Mouse (Mus musculus) liver, embryonic 15.5 days (tissue): Measurements from ENCODE around the gene Socs4. TPM values are rescaled to one million over a fixed set of nuclear protein-coding genes. Genes with fewer than 3 reads are reported as not detected.
A peak's percentile ranks its signal among the peaks of the same experiment; 100 is the strongest.

Source experiments
- ATAC-seq: fragments of 200-750 bp; cut with Nextera tagmentation; 2 replicates; pipeline ENCODE4 v1.8.0; 2017; ENCODE audit warnings: moderate number of reproducible peaks, mild to moderate bottlenecking, moderate library complexity; ENCODE audit not compliant: insufficient read depth
- H3K27ac ChIP-seq: fragments of 300-500 bp; sonication (generic); replicated peaks from 2 replicates; pipeline ENCODE4 v1.5.1; 2015; ENCODE audit warnings: mild to moderate bottlenecking, inconsistent platforms
- H3K27me3 ChIP-seq: fragments of 300-500 bp; sonication (generic); 2 replicates; pipeline ENCODE4 v1.6.1; 2015; ENCODE audit warnings: mild to moderate bottlenecking, inconsistent platforms
- H3K36me3 ChIP-seq: fragments of 300-500 bp; sonication (generic); replicated peaks from 2 replicates; pipeline ENCODE4 v1.6.1; 2015; ENCODE audit warnings: moderate library complexity, mild to moderate bottlenecking, inconsistent platforms
- H3K4me1 ChIP-seq: fragments of 300-500 bp; sonication (generic); replicated peaks from 2 replicates; pipeline ENCODE4 v1.6.1; 2015; ENCODE audit warnings: inconsistent platforms
- H3K4me2 ChIP-seq: fragments of 300-500 bp; sonication (generic); 2 replicates; pipeline ENCODE4 v1.6.1; 2015; ENCODE audit warnings: moderate library complexity, mild to moderate bottlenecking, inconsistent platforms
- H3K4me3 ChIP-seq: fragments of 300-500 bp; sonication (generic); replicated peaks from 2 replicates; pipeline ENCODE4 v1.5.1; 2015; ENCODE audit warnings: mild to moderate bottlenecking, inconsistent platforms
- H3K9ac ChIP-seq: fragments of 300-500 bp; sonication (generic); 2 replicates; pipeline ENCODE4 v1.6.1; 2015; ENCODE audit warnings: moderate library complexity, mild to moderate bottlenecking, inconsistent platforms
- H3K9me3 ChIP-seq: fragments of 300-500 bp; sonication (generic); replicated peaks from 2 replicates; pipeline ENCODE4 v1.6.1; 2016; ENCODE audit warnings: inconsistent platforms
- WGBS: fragments of 180-500 bp; shearing (Covaris S2); methylation state at CpG from one replicate; pipeline ENCODE4 v1.1.7; 2015; ENCODE audit warnings: mixed read lengths; ENCODE audit not compliant: insufficient replicate concordance; 5-methylcytosine and 5-hydroxymethylcytosine counted together
- polyA plus RNA-seq: library from polyadenylated mRNA; unstranded; fragments of >200 nt; fragmentation: Nextera tagmentation; extraction: Ambion mirVana; gene quantifications from 2 replicates; pipeline ENCODE4 v1.2.1, GENCODE M21; 2015

The Socs4 gene
- 2.0 and 2.5 TPM in 2 replicates for polyA plus RNA-seq

GRCm38 (mm10) chr14:47276637-47277393 lies at the start of gene Socs4, which contains the start of gene Wdhd1:
Gene Socs4 (plus strand): TSS chr14:47276931.
Gene Wdhd1 (minus strand): TSS chr14:47276857.
- Histone ChIP-seq H3K4me3 (peak within 1 kb of the TSS; percentile 91), H3K4me2 (peak within 1 kb of the TSS; percentile 84), H3K9ac (peak within 1 kb of the TSS; percentile 93), H3K4me1 (peaks cover 21% of the 10 kb centered on the region), H3K36me3 (peaks cover 43% of the 10 kb centered on the region), H3K27me3 (no peaks in the 10 kb centered on the region), H3K27ac (peak within 1 kb of the TSS; percentile 99), H3K9me3 (no peaks in the 10 kb centered on the region)
- ATAC-seq: peak; percentile 95
- WGBS: under 1% methylated on average over 77 of the region's 77 CpGs

GRCm38 (mm10) chr14:47229796-47230376 lies 46.8 kb upstream of the Socs4 start:
- Histone ChIP-seq H3K9ac (no peak overlapping the region), H3K4me3 (no peak overlapping the region), H3K4me1 (peaks cover 27% of the 10 kb centered on the region), H3K27me3 (peaks cover 6% of the 10 kb centered on the region; the same call in 1 of the 2 replicates), H3K9me3 (no peaks in the 10 kb centered on the region), H3K4me2 (no peak overlapping the region), H3K27ac (no peak overlapping the region), H3K36me3 (no peaks in the 10 kb centered on the region)
- no peak for ATAC-seq
- WGBS: 50% methylated on average over 11 of the region's 11 CpGs

- Histone ChIP-seq H3K27ac (peak overlapping the region; percentile 48), H3K4me1 (peaks cover 29% of the 10 kb centered on the region), H3K27me3 (peaks cover 6% of the 10 kb centered on the region; the same call in 1 of the 2 replicates), H3K9ac (no peak overlapping the region), H3K4me2 (peak overlapping the region; percentile 21), H3K4me3 (no peak overlapping the region), H3K9me3 (no peaks in the 10 kb centered on the region), H3K36me3 (no peaks in the 10 kb centered on the region)
- ATAC-seq: peak; percentile 93
- WGBS: 25% methylated on average over 2 of the region's 2 CpGs
Observed at GRCm38 (mm10) chr14:47233602-47234001, 43.1 kb upstream of the Socs4 start.

GRCm38 (mm10) chr14:47234032-47234431 lies 42.7 kb upstream of the Socs4 start:
- no peaks in the 10 kb centered on the region for H3K36me3 ChIP-seq
- H3K9ac ChIP-seq: no peak overlapping the region
- peak; percentile 72 for ATAC-seq
- peaks cover 6% of the 10 kb centered on the region; the same call in 1 of the 2 replicates for H3K27me3 ChIP-seq
- peak overlapping the region; percentile 21; the same call in 1 of the 2 replicates for H3K4me2 ChIP-seq
- H3K27ac ChIP-seq: peak overlapping the region; percentile 48
- H3K9me3 ChIP-seq: no peaks in the 10 kb centered on the region
- H3K4me3 ChIP-seq: no peak overlapping the region
- H3K4me1 ChIP-seq: peaks cover 29% of the 10 kb centered on the region
- 45% methylated on average over 3 of the region's 3 CpGs for WGBS

- H3K9ac ChIP-seq: no peak overlapping the region
- no peak for ATAC-seq
- no peaks in the 10 kb centered on the region for H3K9me3 ChIP-seq
- no peak overlapping the region for H3K4me2 ChIP-seq
- WGBS: 63% methylated on average over 5 of the region's 5 CpGs
- peaks cover 33% of the 10 kb centered on the region for H3K4me1 ChIP-seq
- H3K36me3 ChIP-seq: peaks cover 2% of the 10 kb centered on the region
- H3K4me3 ChIP-seq: no peak overlapping the region
- H3K27ac ChIP-seq: peak overlapping the region; percentile 48
- 0 out of 2 replicates have a peak, but pooled peaks cover 3% of the 10 kb centered on the region for H3K27me3 ChIP-seq
Observed at GRCm38 (mm10) chr14:47234526-47235250, 42.0 kb upstream of the Socs4 start.

GRCm38 (mm10) chr14:47236491-47236890 lies 40.2 kb upstream of the Socs4 start:
- 85% methylated on average over 7 of the region's 7 CpGs for WGBS
- no peak for ATAC-seq

GRCm38 (mm10) chr14:47237286-47237685 lies 39.4 kb upstream of the Socs4 start:
- peaks cover 56% of the 10 kb centered on the region for H3K4me1 ChIP-seq
- H3K9me3 ChIP-seq: no peaks in the 10 kb centered on the region
- H3K27me3 ChIP-seq: no peaks in the 10 kb centered on the region
- H3K4me2 ChIP-seq: no peak overlapping the region
- H3K4me3 ChIP-seq: no peak overlapping the region
- no peak for ATAC-seq
- WGBS: 67% methylated on average over 4 of the region's 4 CpGs
- H3K36me3 ChIP-seq: peaks cover 18% of the 10 kb centered on the region
- no peak overlapping the region for H3K9ac ChIP-seq
- H3K27ac ChIP-seq: no peak overlapping the region

More at GRCm38 (mm10) chr14:47236491-47236890, 40.2 kb upstream of the Socs4 start:
- H3K9ac ChIP-seq: no peak overlapping the region
- H3K27ac ChIP-seq: no peak overlapping the region
- no peaks in the 10 kb centered on the region for H3K9me3 ChIP-seq
- H3K4me1 ChIP-seq: peaks cover 50% of the 10 kb centered on the region
- no peak overlapping the region for H3K4me2 ChIP-seq
- no peak overlapping the region for H3K4me3 ChIP-seq
- peaks cover 12% of the 10 kb centered on the region for H3K36me3 ChIP-seq
- H3K27me3 ChIP-seq: no peaks in the 10 kb centered on the region

GRCm38 (mm10) chr14:47240600-47240999 lies 36.1 kb upstream of the Socs4 start:
- Histone ChIP-seq H3K9me3 (no peaks in the 10 kb centered on the region), H3K4me1 (peaks cover 35% of the 10 kb centered on the region), H3K4me2 (peak overlapping the region; percentile 57), H3K4me3 (no peak overlapping the region), H3K27me3 (no peaks in the 10 kb centered on the region), H3K36me3 (peaks cover 49% of the 10 kb centered on the region), H3K9ac (no peak overlapping the region), H3K27ac (peak overlapping the region; percentile 90)
- peak; percentile 100 for ATAC-seq
- 19% methylated on average over 1 of the region's 1 CpGs for WGBS

- peaks cover 54% of the 10 kb centered on the region for H3K36me3 ChIP-seq
- 73% methylated on average over 6 of the region's 6 CpGs for WGBS
- no peak overlapping the region for H3K4me3 ChIP-seq
- H3K9me3 ChIP-seq: no peaks in the 10 kb centered on the region
- no peak overlapping the region for H3K9ac ChIP-seq
- H3K27me3 ChIP-seq: no peaks in the 10 kb centered on the region
- H3K27ac ChIP-seq: peak overlapping the region; percentile 90
- H3K4me1 ChIP-seq: peaks cover 35% of the 10 kb centered on the region
- peak overlapping the region; percentile 57 for H3K4me2 ChIP-seq
- ATAC-seq: peak; percentile 5; the same call in 1 of the 2 replicates
Observed at GRCm38 (mm10) chr14:47241046-47241445, 35.7 kb upstream of the Socs4 start.

GRCm38 (mm10) chr14:47242753-47243152 lies 34.0 kb upstream of the Socs4 start:
- Histone ChIP-seq H3K4me3 (no peak overlapping the region), H3K9me3 (no peaks in the 10 kb centered on the region), H3K9ac (no peak overlapping the region), H3K4me1 (peaks cover 35% of the 10 kb centered on the region), H3K36me3 (peaks cover 71% of the 10 kb centered on the region), H3K27ac (peak overlapping the region; percentile 74), H3K4me2 (no peak overlapping the region), H3K27me3 (no peaks in the 10 kb centered on the region)
- ATAC-seq: no peak
- 83% methylated on average over 4 of the region's 4 CpGs for WGBS

- ATAC-seq: no peak
- no peaks in the 10 kb centered on the region for H3K27me3 ChIP-seq
- no peak overlapping the region for H3K4me2 ChIP-seq
- H3K9ac ChIP-seq: no peak overlapping the region
- H3K36me3 ChIP-seq: peaks cover 90% of the 10 kb centered on the region
- H3K27ac ChIP-seq: no peak overlapping the region
- H3K9me3 ChIP-seq: no peaks in the 10 kb centered on the region
- WGBS: 82% methylated on average over 6 of the region's 6 CpGs
- no peaks in the 10 kb centered on the region for H3K4me1 ChIP-seq
- H3K4me3 ChIP-seq: no peak overlapping the region
Observed at GRCm38 (mm10) chr14:47249839-47250238, 26.9 kb upstream of the Socs4 start.
